Mouse (Mus musculus): ENCODE results near the gene Gm7995. TPM values are rescaled to one million over a fixed set of nuclear protein-coding genes. Genes with fewer than 3 reads are reported as not detected.
"Not testable (repeated sequence)": the region's sequence is repeated elsewhere in the genome, so short reads cannot be mapped to it uniquely, and the experiment has no call there.

The Gm7995 gene
- not detected in 2 replicates for polyA plus RNA-seq (2014; fragmentation: Nextera tagmentation; extraction: Ambion mirVana)

GRCm38 (mm10) chr14:42309910-42310309 is at the start of gene Gm7995:
Gene Gm7995, plus strand, starts transcription at chr14:42310210.
- not testable (repeated sequence) for H3K27ac ChIP-seq (replicated peaks; ENCODE audit: low read depth, low read length); ATAC-seq (ENCODE audit: insufficient number of reproducible peaks, low FRiP score, low TSS enrichment, low read depth); H3K27me3 ChIP-seq (ENCODE audit: control insufficient read depth, insufficient read depth, low read length); H3K4me1 ChIP-seq (ENCODE audit: control insufficient read depth, insufficient read depth, low read length); H3K9me3 ChIP-seq (ENCODE audit: control insufficient read depth, low read length); DNase-seq (ENCODE audit: low spot score); H3K4me2 ChIP-seq (ENCODE audit: low read depth, severe bottlenecking); H3K4me3 ChIP-seq (ENCODE audit: low read depth, low read length); H3K9ac ChIP-seq (ENCODE audit: low read length); H3K36me3 ChIP-seq (ENCODE audit: control insufficient read depth, insufficient read depth, low read length)
- WGBS, result no CpG with 5 or more reads among the region's 1 CpGs

GRCm38 (mm10) chr14:42297258-42297657 is 12.8 kb upstream of the Gm7995 start, which contains the start of gene Gm9611:
Gene Gm9611, minus strand, starts transcription at chr14:42297358.
- H3K4me1 ChIP-seq (ENCODE audit: control insufficient read depth, insufficient read depth, low read length); H3K36me3 ChIP-seq (ENCODE audit: control insufficient read depth, insufficient read depth, low read length); H3K9ac ChIP-seq (ENCODE audit: low read length); H3K27me3 ChIP-seq (ENCODE audit: control insufficient read depth, insufficient read depth, low read length); ATAC-seq (ENCODE audit: insufficient number of reproducible peaks, low FRiP score, low TSS enrichment, low read depth); DNase-seq (ENCODE audit: low spot score); H3K27ac ChIP-seq (replicated peaks; ENCODE audit: low read depth, low read length); H3K4me3 ChIP-seq (ENCODE audit: low read depth, low read length); H3K4me2 ChIP-seq (ENCODE audit: low read depth, severe bottlenecking); H3K9me3 ChIP-seq (ENCODE audit: control insufficient read depth, low read length): not testable (repeated sequence)
- no CpG with 5 or more reads among the region's 3 CpGs for WGBS

Small RNAs within 50 kb of the gene (microRNA-seq; reads per million reads assigned to microRNA genes)
- gene Gm25208, result not detected
- not detected for gene Gm25892

Other genes starting within 250 kb of the Gm7995 start
- gene Gm7951, start 192.8 kb upstream of the Gm7995 start, polyA plus RNA-seq (2014; fragmentation: Nextera tagmentation; extraction: Ambion mirVana), result not detected in 2 replicates
- gene Gm17027, start 147.6 kb upstream of the Gm7995 start, polyA plus RNA-seq (2014; fragmentation: Nextera tagmentation; extraction: Ambion mirVana), result not detected in 2 replicates
- gene Gm3573, start 119.4 kb upstream of the Gm7995 start, polyA plus RNA-seq (2014; fragmentation: Nextera tagmentation; extraction: Ambion mirVana), result not detected in 2 replicates
- gene Gm17026, start 50.2 kb upstream of the Gm7995 start, polyA plus RNA-seq (2014; fragmentation: Nextera tagmentation; extraction: Ambion mirVana), result not detected in 2 replicates
- gene Gm9611, start 12.9 kb upstream of the Gm7995 start, polyA plus RNA-seq (2014; fragmentation: Nextera tagmentation; extraction: Ambion mirVana), result not detected in 2 replicates
- gene Gm8005, start 129.5 kb downstream of the Gm7995 start, polyA plus RNA-seq (2014; fragmentation: Nextera tagmentation; extraction: Ambion mirVana), result not detected in 2 replicates
- not detected in 2 replicates for gene Gm8011, start 153.7 kb downstream of the Gm7995 start, polyA plus RNA-seq (2014; fragmentation: Nextera tagmentation; extraction: Ambion mirVana)
- gene Gm8020, start 192.1 kb downstream of the Gm7995 start, polyA plus RNA-seq (2014; fragmentation: Nextera tagmentation; extraction: Ambion mirVana), result not detected in 2 replicates
- gene Gm8024, start 214.1 kb downstream of the Gm7995 start, polyA plus RNA-seq (2014; fragmentation: Nextera tagmentation; extraction: Ambion mirVana), result not detected in 2 replicates